Mouse (Mus musculus): ENCODE measurements at regions not wholly inside any gene's neighbourhood (a gene's known extent, or its start where the extent isn't known, plus 50 kb on each side); places are given as distances from the start of the nearest gene placed in this dataset.
A peak's percentile ranks its signal among the peaks of the same experiment; 100 is the strongest.
"Not testable (repeated sequence)": the region's sequence is repeated elsewhere in the genome, so short reads cannot be mapped to it uniquely, and the experiment has no call there.

GRCm38 (mm10) chrX:91059251-91059650 lies 167.3 kb downstream of the Gm44 start:
- DNase-seq: peak; percentile 20

GRCm38 (mm10) chrX:91085137-91085536 lies 193.2 kb downstream of the Gm44 start:
- not testable (repeated sequence) for DNase-seq

Data from heart, postnatal 4 days (tissue).